Mouse (Mus musculus): ENCODE data around the gene Fev.

The Fev gene

DNA sequence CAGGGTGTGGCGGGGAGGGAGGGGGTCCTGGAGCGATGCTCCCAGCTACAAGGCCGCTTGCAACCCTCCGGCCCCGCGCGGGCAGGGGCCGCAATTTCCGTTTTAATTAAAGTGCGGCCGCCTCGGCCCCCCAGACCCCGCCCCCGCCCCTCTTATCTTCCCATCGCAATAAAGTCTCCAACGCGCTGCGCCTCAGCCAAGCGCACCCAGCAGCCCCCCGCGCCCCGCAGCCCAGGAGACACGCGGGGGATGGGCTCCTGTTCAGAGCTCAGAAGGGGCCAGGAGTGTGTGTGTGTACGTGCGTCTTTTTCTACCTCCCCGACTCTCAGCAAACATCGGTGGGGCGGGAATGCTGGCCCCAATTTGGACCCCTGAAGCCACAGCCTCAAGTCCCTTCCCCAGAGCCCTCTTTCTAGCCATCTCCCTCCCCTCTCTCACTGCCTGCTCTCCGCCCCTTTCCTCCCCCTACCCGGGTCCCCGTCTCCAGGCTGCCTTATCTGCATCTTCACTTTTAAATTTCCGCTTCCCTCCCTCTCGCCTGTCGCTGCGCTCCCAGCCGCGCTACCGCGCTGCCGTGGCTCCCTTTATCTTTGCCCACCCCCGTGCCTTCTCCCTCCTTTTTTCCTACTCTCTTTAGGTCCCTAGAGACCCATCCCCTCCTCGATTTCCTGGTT lies at the start of gene Fev:
TSS of gene Fev (minus strand) at position 51 of the 674 bp plus-strand sequence.
- no peak for DNase-seq (ENCODE audit: low spot score in 2 of 2)

DNA sequence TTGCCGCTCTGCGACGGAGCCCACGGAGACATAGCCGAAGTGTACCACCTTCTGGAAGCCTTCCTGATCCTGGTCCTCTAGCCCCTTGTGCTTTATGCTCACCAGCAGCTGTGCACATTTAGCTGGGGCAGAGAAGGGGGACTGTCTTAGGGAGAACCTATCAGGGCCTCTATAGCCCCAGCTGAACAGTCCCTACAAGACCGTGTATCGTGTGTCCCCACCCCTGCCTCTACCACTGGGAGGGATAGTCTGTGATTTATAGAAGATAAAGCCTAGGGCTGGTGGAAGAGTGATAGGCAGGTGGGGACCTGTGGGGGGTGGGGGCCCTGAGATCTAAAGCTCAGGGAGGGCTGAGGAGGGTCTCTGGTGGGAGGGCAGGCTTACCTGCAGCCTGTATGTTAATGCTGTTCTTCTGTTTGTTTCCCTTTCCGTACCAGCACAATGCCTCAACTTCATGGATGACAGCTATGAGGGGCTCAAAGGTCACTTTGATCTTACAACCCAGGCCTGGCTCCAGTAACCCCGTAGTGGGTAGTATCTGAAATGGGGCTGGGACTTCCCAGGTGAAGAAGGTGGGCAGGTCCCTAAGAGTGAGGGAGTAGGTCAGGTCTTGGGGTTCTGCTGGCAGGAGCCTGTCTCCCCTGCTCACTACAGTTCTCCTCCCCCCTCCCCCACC lies 42.5 kb upstream of the Fev start:
- DNase-seq (ENCODE audit: low spot score in 2 of 2) = no peak

DNA sequence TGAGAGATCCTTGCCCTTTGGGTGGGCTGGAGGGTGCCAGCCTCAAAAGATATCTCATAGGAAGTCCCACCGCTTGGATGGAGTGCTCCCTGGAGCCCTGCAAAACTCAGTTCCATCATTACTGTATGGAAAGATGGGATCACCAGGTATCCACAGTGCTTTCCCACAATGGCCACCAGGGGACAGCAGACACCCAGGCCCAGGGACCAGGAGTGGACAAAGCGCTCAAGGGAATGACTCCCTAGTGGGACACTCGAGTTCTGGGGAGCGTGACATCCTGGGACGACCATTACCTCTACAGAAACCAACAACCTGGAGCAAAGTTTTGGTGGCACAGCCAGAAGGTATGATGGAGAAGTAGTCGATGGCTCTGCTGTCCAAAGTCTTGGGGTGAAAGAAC lies 41.5 kb upstream of the Fev start:
- DNase-seq (ENCODE audit: low spot score in 2 of 2) = peak; percentile 55 to 59

DNA sequence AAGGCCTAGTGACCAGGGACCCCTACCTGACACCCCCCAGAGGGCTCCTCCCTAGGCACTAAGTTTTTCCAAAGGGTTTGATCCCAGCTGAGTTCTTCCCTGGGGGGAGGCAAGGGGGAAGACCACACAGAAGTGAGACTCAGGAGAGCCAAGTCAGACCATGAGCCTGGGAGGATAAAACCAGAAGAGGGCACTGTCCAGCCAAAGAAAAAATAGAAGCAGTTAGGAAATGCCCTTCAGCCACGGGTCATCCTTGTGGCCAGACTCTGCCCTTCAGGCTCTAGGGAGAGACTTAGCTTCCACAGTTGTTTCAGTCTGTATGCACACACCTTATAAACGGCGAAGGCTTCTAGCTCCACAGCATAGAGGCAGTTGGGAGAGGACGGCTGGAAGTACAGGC lies 39.2 kb upstream of the Fev start:
- DNase-seq (ENCODE audit: low spot score in 2 of 2) = no peak

DNA sequence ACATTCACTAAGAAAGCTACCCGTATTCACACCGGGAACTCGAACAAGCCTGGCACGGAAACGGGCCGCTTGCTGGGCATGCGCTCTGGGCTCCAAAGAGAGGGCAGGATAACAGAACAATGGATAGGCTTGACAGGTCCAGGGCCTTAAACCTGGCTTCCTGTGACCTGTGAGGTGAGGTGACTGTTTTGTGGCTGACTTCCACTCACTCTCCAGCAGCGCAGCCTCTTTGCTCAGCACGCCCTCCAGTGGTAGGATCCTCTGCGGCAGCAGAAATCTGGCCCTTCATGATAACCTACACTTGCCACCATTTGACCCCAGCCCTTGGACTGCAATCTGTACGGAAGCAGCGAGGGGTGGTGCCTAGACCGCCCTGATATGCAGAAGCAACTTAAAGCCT lies 30.5 kb upstream of the Fev start:
- DNase-seq (ENCODE audit: low spot score in 2 of 2) = no peak

DNA sequence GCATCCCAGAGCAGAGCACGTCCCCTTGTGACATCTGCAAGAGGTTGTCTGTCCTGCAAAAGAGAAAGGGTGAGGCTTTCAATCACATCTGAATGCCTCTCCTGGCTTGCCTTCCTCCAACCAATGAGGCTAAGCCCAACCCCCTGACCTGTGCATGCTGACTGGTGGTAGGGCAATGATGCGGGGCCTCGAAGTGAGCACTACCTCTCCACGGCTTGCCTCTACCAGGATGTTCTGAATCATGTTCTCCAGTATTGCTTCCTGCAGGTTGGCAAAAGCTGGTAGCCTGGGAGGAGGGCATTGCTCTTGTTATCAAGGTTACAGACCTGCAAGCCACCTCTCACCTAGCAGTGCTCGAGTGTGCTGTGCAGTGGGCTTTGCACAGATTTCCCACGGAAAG lies 17.0 kb upstream of the Fev start:
- DNase-seq (ENCODE audit: low spot score in 2 of 2) = no peak

DNA sequence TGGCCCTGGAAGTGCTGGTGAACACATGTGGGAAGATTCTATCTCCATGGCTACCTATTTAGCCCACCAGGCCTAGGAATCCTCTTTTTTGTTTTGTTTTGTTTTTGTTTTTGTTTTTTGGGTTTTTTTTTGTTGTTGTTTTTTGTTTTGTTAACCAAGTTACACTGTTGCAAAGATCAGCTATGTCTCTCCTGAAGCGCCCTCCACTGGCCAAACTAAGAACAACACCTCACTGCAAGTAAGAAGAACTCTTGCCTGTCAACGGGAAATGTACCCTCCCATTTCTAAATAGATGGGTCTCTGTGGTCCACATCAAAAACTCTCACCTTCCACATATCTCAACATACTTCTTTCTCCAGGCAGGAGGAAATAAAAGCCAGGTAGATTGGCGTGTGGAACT lies 16.5 kb upstream of the Fev start:
- DNase-seq (ENCODE audit: low spot score in 2 of 2) = peak; percentile 64 to 76

DNA sequence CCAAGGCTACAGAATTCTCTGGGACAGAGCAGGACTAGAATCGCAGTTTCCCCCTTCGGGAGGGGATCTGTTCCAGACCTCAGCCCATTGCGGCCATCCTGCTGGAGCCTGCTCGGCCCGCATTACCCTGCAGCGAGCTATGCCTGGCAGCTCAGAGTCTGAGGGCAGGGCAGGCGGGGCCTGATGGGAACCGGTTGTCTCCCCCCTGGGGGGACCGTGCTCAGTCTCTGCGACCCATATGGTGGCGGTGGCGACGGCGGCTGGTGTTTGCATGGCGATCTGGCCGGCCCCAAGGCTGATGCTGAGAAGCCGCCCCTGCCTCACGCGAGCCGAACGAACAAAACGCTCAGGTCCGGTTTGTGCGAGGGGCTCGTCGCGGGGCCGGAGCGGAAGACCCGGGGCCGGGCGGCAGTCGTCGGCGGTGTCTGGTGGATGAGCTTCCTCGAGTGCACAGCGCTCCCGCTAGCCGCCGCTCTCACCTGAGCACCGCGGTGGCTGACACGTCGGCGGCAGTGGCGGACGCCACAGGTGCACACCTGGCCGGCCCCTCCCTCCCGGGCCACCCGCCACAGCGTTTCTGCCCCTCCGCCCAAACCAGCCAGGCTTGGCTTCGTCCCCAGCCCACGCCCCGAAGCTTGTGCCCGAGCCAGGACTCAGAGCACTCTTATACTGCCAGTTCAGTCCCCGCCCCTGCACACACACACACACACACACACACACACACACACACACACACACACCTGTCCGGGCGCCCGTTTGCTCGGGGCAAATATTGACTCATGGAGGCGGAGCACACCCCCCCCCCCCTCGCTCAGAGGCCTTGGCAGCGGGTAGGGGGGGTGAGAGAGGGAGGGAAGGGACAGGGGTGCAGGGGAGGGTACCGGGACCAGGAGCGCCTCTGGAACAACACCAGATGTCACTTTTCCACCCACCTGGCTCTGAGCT lies 15.4 kb upstream of the Fev start:
- no peak for DNase-seq (ENCODE audit: low spot score in 2 of 2)

DNA sequence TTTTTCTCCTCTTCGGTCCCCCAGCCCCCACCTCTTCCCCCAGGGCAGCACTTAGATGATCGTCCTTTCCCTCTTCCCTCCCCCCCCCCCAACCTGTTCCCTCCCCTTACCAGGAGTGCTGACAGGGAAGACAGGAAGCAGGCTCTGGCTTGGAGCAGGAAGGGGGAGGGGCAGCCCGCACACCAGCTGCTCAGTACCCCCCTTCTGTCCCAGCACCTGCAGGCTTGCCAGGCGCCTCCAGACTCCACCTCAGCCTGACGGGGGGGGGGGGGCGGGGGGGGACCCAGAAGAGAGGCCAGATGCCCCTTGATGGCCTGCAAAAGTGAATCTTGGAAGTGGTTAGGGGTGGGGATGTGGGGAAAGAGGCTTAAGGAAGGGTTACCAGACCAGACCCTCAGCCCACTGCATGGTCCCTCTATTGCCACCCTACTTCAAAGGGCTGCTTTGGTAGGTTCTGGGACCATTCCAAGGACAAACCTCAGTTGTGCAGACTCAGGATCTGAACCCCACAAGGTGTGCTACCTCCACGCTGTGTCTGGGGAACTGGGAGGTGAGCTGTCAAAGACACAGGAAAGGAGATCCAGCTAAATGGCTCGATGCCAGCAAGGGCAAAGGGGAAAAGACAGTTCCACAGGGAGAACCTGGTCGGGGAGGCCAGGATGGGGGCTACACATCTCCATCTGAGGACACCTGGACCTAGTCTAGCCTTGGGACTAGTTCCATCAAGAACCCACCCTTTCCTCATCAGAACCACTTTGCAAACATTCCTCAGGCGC lies 13.6 kb upstream of the Fev start:
- no peak for DNase-seq (ENCODE audit: low spot score in 2 of 2)

DNA sequence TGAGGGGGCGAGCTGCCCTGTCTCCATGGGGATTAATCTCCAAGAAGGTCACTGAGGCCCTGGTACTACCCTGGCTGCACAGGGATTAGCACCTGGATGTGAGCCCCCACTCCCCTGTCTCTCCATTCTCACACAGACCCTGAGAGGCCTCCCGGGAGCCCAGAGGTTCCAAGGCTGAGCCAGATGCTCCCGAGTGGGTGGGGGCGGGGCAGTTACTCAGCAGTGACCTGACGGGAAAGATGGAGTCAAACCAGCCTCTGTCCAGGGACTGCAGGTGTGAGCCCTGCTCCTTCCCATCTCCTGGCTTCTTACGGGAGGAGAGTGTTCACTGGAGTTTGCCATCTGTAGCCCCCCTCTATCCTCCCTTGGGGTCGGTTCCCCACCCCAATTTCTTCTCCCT lies 12.8 kb upstream of the Fev start:
- no peak for DNase-seq (ENCODE audit: low spot score in 2 of 2)

DNA sequence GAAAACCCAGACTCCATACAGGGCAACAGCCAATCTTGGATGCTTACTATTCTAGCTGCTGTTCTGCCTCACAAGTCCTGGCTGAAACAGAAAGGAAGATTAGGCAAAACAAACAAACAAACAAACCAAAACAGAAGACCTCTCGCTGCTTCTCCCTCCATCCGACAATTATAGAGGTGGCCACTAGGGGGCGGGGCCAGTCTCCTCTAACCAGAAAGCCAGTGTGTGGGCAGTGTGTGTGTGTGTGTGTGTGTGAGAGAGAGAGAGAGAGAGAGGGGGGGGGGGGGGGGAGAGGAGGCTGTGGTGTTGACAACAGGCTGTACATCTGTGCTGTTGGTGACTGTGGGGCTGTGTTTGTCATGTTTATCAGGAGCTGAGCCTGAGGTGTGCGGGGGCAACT lies 9.7 kb upstream of the Fev start:
- peak; percentile 74 to 77 for DNase-seq (ENCODE audit: low spot score in 2 of 2)

DNA sequence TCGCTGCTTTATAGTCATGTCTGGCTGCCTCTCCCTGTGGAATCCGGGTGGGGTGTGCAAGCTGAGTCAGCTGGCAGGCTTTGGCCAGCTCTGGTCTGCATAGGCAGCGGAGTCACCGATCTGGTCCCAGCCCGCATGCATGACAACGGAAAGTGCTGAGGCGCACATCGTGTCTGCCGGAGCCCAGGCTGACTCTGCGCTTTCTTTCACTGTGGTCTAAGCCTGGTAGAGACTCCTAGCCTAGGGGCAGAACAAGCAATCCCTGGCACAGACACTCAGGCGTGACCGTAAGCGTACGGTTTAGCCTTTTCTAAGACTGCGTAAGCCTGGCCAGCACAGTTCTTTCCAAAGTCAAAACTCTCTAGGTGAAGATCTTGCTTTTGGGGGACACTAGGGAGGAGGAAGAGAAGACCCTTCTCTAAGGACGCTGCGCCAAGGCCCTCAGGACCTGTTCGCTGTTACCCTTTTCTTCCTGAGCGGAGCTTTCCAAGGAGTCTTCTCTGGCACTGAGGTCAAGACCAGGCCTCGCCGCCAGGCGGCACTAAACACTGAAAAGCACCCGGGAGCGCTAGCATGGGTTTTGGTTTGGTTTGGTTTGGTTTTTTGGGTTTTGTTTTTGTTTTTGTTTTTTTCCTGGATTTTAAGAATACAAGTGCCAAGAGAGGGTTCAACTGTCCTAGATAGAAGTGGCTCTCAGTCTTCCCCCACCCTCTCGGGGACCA lies 8.1 kb upstream of the Fev start, which contains the start of gene Cryba2:
TSS of gene Cryba2 (minus strand) at position 10 of the 722 bp plus-strand sequence.
- peak; percentile 42 to 56 for DNase-seq (ENCODE audit: low spot score in 2 of 2)

DNA sequence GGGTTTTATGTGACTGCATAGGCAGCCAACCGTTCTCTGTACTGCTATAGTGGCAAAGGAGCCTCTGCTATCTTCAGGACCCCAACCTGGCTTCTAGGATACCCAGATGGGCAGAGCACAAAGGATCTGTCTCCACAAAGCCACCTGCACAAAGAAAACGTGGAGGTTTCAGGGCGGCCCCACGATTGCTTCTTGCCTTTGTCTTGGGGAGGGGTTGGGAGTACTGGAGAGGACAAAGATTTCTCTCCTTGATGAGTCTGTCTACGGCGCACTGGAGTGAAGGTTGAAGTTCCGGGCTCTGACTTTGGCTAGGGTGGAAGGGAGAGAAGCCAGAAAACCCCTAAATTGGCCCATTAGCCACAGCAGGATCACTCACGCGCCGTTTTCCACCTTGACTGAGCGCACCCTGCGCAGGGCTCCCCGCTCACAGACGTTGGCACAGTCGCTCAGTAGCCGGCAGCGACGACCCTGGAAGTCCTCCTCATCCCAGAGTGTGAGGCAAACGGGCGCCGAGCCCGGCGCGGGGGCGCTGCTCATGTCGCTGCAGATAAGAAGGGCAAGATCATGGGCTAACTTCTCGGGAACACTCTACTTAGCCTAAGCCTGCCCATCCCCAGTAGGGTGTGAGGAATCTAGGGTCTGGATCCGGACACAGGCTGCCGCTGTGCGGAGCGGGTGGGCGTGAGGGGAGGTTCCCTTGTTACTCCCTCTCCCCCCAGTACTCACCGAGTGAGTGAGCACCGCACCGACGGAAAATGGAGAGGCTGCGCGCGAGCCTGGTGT lies 7.3 kb upstream of the Fev start:
- peak in 1 of 2 experiments; percentile 35 for DNase-seq (ENCODE audit: low spot score in 2 of 2)

DNA sequence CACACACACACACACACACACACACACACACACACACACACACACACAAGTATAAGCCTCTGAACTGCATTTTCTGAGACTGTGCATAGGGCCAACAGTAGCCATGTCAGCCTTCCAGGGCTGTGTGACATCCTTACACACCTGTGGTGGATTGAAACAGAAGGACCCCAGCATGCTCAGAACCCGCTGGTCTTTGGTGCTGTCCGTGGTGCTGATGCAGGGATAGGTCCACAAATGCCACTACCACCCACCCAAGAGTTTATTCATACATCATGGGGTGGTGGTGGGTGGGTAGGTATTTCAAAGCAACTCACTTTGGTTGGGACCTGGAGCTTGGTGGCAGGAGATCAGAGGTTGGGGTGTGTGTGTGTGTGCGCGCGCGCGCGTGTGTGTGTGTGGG lies 6.3 kb upstream of the Fev start:
- no peak for DNase-seq (ENCODE audit: low spot score in 2 of 2)

DNA sequence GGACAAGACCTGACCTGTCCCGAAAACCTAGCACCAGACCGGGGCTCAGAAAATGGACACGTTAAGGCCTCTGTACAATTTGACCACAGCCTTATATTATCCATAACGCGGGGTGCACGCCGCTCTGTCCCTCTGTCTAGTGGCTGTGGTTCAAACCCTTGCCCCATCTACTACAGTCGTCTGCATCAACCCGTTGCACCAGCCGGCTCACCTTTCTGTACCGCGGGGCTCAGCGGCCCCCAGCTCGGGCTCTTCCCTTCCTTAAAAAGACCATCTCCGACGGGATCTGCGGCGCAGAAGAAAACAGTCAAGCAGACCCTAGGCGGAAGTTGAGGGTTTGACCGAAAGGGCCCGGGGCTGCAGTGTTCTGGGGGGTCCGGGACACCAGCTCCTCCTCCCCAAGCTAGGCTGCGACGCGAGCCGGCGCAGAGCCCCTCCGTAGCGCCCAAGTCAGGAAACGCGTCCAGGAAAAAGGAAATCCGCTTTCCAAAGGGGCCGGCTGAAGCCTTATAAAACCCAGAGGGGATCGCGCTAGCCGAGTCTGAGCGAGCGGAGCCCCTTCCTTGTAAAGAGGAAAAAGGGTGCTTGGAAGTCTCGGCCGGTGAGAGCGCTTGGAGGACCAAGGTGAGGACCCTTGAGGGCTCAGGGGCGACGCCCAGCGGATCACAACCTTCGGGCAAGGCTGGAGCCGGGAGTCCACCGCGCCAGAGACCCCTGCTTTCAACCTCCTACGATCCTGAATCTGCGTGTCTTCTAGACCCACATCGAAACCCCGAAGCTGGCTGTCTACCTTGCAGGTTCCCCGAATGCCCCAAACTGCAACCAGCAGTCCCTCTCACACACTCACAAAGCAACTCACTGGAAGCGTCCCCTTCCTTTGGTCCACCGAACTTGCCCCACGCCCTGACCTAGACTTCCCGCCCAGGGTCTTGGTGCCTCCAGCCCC lies 750 bp downstream of the Fev start:
- no peak for DNase-seq (ENCODE audit: low spot score in 2 of 2)

DNA sequence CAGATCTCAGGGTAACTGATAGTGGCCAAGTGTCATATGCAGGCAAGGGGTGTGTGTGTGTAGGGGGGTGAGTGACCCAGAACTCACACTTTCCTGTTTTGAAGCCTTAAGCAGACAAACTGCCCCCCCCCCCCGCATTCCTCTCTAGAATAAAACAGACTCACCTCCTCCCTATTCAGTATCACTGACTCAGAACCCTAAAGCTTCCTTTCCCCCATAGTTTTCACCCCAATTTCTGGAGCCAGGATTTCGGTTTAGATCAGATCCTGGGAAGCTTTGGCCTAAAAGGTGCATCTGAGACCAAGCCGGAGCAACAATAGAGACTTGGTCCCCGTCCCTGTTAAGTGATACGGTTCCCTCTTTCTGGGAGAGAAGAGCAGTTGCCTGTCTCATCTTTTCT lies 1.8 kb downstream of the Fev start:
- no peak for DNase-seq (ENCODE audit: low spot score in 2 of 2)

DNA sequence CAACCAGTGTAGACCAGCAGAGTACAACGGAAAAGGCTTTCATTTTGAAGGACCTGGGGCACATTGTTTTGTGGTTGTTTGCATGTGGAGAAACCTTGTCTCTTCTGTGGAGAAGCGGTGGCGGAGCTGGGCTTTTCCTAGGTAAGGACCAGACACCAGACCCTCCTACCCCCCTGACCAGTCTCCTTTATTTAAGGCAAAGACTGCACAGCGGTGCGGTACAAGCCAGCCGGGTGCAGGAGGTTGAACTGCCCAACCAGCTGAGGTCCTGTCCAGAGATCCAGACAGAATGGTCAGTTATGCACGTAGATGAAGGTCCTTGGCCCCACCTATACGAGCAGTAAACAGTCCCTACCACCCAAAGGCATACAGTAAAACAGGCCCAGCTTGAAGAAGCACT lies 2.4 kb downstream of the Fev start:
- DNase-seq (ENCODE audit: low spot score in 2 of 2) = no peak

DNA sequence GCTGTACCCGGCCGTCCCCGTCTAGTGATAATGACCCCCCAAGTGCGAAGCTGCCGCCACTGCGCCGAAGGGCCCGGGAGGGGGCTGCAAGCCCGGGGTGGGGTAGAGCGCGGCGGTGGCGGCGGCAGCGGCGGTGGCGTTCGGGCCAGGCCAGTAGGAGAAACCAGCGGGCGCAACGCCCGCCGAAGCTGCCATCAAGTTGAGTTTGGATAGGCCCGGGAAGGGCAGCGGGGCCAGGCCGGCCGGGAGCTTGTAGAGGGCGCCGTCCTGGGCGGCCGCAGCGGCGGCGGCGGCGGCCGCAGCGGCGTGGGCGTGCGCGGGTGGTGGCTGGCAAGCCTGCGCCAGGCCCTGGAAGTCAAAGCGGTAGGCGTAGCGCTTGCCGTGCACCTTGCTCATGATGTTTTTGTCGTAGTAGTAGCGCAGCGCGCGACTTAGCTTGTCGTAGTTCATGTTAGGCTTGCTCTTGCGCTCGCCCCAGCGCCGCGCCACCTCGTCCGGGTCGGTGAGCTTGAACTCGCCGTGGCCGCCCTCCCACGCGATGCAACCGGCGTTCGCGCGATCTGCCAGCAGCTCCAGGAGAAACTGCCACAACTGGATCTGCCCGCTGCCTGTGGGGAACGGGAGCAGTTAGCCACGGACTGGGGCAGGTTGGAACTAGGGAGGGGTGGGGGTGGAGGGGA lies 3.0 kb downstream of the Fev start:
- peak in 1 of 2 experiments; percentile 44 for DNase-seq (ENCODE audit: low spot score in 2 of 2)

Measured in right cerebral cortex, adult 2 months (tissue).